Mouse (Mus musculus) frontal cortex, postnatal 14 days (tissue): ENCODE results near the gene Atxn1.
A peak's percentile ranks its signal among the peaks of the same experiment; 100 is the strongest.

Experiments
- DNase-seq, 2 experiments: peaks; one replicate each; pipeline ENCODE4 v3.0.0; 2022; ENCODE audit warnings: low spot score in 2 of 2

The Atxn1 gene

DNA sequence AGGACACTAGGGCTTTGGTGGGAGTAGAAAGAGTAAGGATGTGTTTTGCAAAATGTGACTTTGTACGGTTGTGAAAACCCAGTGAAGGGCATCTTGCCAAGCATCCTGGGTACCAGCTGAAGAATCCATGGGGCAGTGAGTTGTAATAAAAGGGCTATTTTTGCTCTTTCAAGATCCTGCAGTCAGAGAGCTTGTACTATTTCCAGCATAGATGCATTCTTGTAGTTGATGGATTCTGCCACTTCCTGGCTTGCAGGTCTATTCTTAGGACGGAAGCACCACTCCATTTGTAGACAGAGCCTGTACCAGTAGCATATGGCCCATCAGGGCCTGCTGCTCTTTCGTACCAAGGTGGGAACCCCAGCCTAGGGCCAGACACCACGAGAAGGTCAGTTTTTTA is 436.0 kb downstream of the Atxn1 start:
- no peak for DNase-seq

DNA sequence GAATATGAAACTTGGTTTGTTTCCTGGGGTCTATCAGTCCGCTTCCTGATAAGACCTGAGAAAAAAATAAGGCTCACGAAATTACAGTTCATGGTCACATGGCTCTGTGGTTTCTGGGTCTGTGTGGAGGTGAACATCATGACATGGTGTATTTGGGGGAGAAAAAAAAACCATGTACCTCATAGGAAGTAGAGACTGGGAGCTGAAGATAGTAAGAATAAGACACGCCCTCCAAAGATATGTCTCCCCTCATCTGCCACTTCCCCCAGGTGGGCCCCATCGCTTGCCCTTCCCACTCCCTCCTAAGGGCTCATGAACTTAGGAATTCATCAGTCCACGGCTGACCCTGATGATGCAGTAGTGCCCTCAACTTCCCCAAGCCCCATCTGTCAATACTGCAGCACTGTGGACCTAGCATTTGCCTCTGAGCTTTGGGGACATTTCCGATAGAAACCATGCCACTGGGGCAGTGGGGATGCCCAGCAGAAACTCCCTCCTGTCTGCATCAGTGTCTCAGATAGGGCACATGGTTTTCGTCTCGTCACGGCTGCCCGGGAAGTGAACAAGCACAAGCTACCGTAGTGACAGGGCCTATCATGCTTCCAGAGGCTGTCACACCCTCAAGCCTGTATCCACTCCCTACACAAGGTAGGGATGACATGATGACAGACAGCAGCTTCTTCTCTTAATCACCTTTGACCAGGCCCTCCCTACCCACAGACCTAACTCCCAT is 437.4 kb downstream of the Atxn1 start:
- DNase-seq, result no peak

DNA sequence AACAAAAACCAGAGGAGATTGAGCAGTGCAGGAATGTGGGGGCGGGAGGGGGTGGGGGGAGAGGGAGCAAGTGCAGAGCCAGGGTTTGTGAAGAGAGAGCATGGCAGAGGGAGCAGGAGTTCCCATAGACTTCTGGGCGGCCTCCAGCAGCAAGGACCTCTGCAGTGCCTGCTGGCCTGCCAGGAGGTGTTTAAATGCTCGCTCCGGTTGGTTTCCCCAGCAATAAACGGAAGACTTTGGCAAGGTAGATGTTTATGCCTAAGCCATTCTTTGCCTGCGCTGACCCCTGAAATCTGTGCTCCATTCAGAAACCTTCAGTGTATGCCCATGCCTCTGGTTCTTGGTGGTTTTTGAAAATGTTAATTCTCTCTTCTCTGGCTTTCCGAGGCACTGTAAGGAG is 438.6 kb downstream of the Atxn1 start:
- no peak for DNase-seq

DNA sequence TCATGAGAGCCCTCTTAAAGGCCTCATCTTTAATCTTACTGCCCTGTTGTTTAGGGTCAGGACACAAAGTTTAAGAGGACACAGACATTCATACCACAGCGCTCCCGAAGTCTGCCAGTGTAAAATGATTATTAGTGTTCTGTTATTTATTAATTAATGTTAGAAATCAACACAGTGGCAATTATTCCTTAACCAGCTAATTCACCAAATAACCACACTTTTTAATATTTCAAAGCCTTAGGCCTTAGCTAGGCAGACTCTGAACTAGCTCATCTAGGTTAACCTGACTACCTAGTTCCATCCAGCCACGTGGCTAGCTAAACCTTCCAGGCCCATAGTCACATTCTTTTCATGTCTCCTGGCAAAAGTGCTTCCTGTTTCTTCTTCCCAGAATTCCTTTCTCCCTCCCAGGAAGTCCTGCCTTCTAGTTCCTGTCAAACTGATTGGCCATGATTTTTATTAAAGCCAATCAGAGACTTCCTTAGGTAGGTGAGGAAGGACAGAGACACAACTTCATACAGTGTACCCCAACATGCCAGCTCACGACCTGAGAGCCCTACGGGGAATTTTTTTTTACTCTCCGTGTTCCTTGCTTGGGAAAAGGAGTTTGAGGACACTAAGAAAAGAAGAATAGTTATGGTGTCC is 439.9 kb downstream of the Atxn1 start:
- no peak for DNase-seq

DNA sequence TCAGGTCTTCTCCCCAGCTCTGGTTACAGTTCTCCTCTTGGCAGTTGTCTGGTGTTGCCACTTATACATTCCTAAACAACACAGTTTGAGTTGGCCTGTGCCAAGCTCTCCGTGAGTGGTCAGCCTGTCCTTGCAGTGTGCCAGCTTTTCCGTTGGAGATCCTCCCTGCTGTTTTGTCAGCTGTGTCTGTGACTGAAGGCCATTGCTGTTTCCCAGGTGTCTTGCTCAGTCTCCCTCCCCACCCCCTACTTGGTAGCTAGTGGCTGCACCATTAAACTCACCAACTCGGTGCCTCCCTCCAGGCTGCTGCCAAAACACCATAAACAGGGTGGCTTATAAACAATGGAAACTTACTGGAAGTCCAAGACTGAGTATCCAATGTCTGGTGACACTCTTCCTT is 440.5 kb downstream of the Atxn1 start:
- no peak for DNase-seq

DNA sequence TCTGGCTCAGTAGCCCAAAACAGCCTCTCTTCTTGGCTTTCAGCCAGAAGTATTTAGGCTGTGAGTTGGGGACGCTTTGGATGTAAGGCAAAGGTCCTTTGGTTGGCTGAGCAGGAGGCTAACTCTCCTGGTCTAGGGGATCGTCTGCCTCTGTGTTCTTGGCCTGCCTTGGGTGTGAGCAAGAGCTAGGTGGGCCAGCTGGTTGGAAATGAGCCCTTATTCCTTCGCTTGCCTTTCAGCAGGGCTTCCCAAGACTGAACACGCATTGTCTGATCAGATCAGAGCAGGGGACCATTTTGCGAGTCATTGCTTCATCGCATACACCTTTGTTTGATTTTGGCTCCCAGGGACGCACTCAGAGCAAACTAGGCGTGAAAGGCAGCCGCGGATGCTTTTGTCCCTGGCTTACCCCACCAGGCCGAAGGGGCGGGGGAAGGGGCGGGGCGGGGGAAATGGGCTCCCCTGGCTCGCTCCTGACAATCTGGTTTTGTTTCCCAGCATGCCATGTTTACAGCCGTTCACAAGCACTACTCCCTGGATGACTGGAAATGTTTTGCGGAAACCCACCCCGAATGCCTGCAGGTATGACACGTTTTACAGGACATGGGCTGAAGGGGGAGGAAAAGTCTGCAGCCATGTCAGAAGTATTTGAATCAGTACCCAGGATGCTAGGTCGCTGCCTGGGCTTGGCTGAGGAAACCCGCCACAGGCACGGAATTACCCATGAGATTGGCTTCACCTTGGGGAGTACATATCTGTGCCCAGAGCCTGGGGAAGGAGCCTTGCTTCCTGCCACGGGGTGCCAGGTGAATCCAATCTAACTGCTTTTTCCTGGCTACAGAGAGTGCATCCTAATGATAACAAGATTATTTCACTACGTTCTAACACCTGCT is 448.1 kb downstream of the Atxn1 start:
- no peak for DNase-seq

DNA sequence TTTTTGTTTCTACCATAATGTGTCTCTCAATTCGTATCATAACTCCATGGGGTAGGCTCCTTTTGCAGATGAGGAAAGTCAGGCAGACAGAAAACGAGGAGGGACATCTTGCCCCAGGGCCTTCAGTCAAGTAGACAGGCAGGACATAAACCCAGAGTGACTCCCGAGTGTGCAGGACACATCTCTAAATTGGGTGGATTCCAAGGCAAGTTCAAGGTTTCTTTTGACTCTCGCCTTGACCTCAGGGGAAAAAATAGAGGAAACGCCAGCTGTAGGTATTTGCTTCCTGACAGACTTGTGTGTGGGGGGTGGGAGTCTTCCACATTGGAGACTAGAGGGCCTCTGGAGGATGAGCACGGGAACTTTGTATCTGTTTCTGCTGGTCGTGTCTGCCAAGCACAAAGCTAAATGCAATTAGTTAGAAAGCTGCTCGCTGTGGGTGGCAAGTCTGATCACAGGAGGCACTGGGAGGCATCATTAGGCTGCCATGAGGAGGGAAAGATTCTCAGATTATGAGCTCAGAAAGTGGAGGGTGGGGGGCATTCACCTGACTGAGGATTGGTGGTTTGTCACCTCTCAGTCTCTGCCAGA is 449.9 kb downstream of the Atxn1 start:
- no peak for DNase-seq

DNA sequence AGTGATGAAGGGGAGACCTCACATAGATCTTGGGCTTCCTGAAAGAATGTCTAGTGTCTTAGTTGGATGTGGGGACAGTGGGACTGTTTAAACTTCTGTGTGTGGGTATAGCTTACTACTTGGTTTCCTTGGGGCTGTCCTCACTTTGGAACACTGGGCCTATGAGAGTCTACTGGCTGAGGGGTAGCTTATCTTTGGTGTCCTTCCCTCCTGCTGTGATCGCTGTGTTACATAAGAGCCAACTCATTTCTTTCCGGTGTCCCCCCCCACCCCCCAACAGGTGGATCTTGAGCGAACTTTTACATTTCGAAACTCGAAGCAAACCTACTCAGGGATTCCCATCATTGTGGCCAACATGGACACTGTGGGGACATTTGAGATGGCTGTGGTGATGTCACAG is 450.7 kb downstream of the Atxn1 start:
- no peak for DNase-seq

DNA sequence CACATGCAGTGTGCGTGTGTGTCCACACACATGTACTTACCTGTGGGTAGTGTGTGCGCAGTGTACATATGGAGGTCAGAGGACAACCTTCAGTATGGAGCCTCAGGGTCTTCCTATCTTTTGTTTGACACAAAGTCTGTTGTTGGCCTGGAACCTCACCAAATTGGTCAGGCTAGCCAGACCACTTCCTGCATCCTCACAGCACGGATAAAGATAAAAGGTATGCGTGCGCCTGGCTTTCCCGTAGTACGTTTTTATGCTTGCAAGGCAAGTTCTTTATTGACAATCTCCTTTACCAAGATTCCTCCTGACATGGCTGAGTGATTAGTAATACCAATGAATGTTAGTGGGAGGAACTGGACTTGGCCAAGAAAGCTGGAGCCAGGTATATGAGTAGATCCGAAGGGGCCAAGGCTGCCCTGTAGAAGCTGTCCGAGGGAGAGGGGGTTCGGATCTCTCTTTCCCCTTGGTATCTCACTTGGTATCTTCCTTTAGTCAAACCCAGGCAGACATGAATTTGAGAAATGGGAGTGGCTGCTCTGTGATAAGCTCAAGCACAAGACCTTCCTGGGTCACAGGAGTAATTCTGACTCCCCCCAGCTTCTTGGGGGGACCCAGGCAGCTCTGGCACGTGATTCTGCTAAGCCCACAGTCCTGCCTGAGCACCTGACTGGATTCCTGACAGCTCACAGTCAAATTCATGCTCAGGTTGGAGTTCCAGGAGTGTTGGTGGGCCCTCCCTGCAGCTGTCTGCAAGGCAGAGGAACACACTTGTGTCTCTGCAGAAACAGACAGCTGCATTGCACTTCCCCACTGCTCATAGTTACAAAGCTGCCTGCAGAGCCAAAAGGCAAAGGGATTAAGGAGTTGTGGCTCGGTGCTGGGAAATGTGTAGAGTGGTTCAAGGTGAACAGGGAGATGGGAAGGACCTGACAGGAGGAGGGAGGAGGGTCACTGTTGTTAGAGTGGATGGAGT is 451.5 kb downstream of the Atxn1 start:
- no peak for DNase-seq

DNA sequence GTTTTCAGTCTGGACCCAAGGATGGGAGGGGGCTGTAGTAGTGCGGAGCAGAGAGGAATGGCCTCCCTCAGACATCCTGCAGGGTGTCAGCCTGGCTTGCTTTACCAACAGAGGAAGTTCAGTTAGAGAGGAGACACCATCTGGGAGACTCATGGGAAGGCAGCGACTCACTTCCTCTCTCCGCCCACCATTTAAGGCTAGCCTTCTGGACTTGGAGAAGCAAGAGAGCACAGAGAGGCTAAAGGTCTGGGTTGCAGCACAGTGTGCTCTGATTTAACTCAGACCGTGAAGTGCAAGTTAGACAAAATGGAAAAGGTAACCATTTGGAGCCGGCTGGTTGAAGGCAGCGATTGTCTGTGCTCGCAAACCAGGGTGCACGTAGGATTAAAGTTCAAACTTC is 452.3 kb downstream of the Atxn1 start:
- DNase-seq, result no peak

DNA sequence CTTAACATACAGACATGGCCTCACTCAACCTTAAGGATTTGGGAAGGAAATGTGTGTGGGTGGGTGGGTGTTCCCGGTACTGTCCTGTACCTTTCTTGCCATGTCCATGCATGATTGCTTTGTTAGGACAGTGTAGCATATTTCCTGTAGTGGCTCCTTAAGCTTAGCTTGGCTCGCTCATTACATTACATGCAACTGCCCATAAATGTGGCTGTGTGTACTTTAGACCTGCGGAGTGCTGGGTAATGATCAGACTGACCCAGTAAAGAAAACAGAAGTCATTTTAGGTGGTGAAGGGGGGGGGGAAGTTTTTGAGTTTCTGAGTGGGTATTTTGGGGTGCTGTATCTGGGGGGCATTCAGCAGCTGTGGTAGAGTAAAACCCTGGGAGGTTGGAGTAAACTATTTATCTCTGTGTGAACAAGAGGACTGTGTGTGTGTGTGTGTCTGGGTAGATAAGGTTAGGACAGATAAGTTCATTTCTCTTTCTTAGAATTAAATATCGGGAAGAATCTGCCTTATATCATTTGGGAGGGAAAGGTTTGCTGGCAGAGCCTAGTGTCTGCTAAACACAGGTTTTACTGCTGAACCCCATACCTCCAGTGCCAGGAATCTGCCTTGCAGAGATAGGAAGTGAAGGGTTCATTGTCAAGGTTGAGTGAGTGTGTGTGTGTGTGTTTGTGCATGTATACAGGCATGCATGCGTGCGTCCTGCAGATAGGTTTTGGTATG is 452.9 kb downstream of the Atxn1 start:
- DNase-seq, result no peak

DNA sequence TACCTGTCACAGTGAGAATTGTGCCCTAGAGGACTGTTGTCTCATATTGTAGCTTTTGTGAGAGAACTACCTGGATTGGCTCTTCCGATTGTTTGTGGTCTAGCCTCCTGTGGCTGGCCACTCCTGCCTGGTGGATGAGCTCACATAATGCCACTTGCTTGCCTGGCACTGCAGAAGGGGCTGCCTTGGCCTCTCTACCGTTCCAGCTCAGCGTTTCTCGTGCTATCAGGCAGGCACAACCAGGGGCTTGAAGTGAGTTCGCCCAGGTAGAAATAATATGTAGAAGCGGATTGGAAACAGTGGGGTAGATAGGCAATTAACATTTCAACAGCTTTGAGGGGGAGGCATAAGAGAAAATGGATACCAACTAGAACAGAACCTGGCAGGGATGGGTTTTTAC is 455.4 kb downstream of the Atxn1 start:
- no peak for DNase-seq

DNA sequence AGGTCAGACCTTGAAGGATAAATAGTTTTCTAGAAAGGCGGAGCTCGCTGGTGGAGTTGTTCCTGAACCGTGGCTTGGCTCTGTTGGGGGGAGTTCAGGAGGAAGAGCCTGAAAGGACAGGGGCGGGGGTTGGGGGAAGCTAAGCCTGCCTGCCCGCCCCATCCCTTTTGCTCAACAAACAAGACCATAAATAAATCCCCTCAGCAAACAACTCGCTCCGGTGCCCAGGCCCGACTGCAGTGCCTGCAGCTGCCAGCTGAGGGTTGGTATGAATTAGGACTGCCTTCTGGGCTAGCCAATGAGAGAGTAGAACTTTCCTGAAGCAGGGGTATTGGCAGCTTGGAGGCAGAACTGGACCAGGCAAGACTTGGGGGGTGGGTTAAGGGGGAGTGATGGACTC is 456.3 kb downstream of the Atxn1 start:
- DNase-seq, result peak; percentile 48 to 66

DNA sequence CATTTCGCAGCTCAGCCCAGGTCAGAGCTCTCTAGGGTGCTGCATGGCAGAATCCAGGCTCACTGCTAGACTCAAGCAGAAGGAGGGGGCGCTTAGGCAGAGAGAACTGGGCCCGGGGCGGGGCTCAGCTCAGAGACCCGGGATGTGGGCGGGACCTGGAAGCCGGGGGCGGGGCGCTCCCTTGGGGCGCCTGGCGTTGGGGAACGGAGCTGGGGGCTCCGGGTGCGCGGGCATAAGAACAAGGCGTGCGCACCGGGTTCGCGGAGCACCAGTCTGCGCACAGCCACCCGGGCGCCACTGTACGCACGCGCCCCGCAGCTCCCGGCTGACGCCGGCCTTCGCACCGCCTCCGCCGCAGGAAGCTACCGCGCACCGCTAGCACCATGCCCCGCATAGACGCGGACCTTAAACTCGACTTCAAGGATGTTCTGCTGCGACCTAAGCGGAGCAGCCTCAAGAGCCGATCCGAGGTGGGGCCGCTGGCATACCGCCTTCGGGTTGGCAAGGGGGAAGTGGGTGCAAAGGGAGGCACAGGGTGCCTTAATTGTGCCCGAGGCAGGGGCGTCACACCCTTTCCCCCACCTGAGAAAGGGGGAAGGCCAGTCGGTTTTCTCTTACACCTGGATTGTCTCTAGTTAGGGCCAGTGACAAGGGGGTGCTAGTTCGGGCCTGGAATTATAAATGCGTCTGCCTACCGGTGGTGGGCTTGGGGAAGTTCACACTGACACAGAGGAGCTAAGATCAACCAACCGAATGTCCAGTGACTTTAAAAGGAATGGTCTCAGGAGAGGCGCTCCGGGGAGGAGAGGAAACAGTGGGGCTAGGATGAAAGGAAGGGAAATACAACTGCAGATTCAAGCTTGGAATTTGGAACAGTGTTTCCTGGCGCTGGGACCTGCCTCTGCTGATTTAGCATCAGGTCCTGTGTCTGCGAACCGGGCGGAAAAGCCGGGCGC is 457.3 kb downstream of the Atxn1 start, which contains the start of gene Gmpr:
Gene Gmpr, plus strand, starts transcription at position 171 of the 956 bp plus-strand sequence.
- peak; percentile 79 to 81 for DNase-seq

DNA sequence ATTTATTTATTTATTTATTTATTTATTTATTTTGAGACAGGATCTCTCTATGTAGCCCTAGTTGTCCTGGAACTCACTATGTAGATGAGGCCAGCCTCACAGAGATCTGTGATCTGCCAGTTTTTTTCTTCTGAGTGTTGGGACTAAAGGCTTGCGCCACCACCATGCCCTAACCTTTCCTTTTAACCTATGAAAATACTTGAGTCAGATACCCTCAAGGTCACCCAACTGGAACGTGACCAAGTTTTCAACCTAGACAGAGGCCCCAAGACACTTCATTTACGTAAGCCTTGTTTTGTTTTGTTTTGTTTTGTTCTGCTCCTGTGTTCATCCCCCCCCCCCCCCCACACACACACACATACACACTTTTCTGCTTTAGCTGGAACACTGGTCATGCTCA is 459.3 kb downstream of the Atxn1 start:
- no peak for DNase-seq

DNA sequence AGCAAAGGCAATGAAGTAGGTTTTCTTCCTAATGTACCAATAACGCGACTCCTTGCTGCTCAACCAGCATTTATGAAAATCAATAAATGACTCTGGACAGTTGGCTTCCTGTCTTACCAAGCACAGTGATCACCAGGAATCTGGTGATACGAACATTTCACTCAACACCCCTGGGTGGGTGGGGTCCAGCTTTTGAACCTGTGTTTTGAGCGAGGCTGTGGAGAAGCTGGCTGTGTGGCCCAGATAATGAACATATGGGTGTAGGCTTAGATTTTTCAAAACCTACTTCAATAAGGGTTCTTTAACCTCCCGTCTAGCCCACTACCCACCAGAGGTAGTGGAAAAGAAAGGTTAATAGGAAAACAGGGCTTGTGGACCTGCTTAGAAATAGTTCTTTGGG is 462.0 kb downstream of the Atxn1 start:
- DNase-seq, result no peak

DNA sequence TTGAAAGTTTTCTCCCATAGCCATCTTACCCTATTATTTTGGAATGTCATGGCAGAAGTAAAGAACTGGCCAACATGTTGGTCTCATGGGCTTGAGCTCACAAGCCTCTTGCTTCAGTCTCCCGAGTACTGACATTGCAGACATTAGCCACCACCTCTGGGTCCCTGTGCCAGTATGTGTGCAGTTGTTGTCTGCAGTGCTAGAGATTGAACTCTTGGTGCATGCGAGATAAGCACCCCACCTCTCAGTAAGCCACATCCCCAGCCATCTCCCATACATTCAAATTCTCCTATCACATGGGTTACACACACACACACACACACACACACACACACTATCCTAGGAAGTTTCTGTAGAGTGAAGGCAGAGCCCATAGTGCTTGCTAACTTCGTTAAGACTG is 464.9 kb downstream of the Atxn1 start:
- no peak for DNase-seq
